ENCODE assay signal across 14 mouse cellular contexts in genomic region chr2:26550205-26550604, GRCm38 (mm10). TPM values are rescaled to one million over a fixed set of nuclear protein-coding genes. Genes with fewer than 3 reads are reported as not detected.
A peak's percentile ranks its signal among the peaks of the same experiment; 100 is the strongest.
DNase-seq lines count a peak whose midpoint lies in the region; ATAC-seq and TF ChIP-seq lines count a peak whose summit lies in the region.
"Had no signal": no experiment of that assay in that cellular context is flagged by ENCODE, and none has a peak within 500 bp of the region (broad histone marks: within the 10 kb centered on the region; RNA-seq: fewer than 3 reads in every experiment).

No protein-coding gene starts in this region.

- DNase-seq in adrenal gland, adult (ENCODE audit: inconsistent age in 2 of 2, low spot score in 1 of 2): peak; percentile 34 to 79
- DNase-seq in adrenal gland, postnatal 4 days (ENCODE audit: low spot score in 2 of 2): no peak
- no peak for DNase-seq in liver, adult 2 months (ENCODE audit: extremely low read depth, low read depth, low spot score)
- DNase-seq in liver, embryonic 11.5 days (ENCODE audit: low spot score): no peak
- DNase-seq in T-cell, adult 2 months (ENCODE audit: low spot score): peak; percentile 11
- peak; percentile 39 for DNase-seq in naive thymus-derived CD4-positive, alpha-beta T cell, adult 2 months (ENCODE audit: low read depth)
- DNase-seq in urinary bladder, adult 18-20 months (ENCODE audit: low spot score in 2 of 2): no peak
- DNase-seq in cerebellum, postnatal 4 days (ENCODE audit: low spot score in 2 of 2): no peak
- DNase-seq: cerebellum, postnatal 14 days had no signal

- H3K36me3 ChIP-seq in liver, adult 2 months (ENCODE audit: control insufficient read depth, insufficient read depth, low read length): no peaks in the 10 kb centered on the region
- no peaks in the 10 kb centered on the region for H3K36me3 ChIP-seq in liver, embryonic 11.5 days (ENCODE audit: control insufficient read depth, insufficient read depth, low read length)
- H3K36me3 ChIP-seq: G1E; hindbrain, embryonic 15.5 days; midbrain, embryonic 13.5 days had no signal

- WGBS in liver, adult 2 months: 81% methylated on average over 3 of the region's 3 CpGs
- 53% methylated on average over 3 of the region's 3 CpGs for WGBS in liver, embryonic 11.5 days

- no peak for ATAC-seq in liver, embryonic 11.5 days (replicated peaks; ENCODE audit: low FRiP score)
- ATAC-seq: midbrain, embryonic 13.5 days had no signal

- H3K27me3 ChIP-seq in liver, adult 2 months (ENCODE audit: control insufficient read depth, insufficient read depth, low read length): no peaks in the 10 kb centered on the region
- no peaks in the 10 kb centered on the region for H3K27me3 ChIP-seq in liver, embryonic 11.5 days (replicated peaks; ENCODE audit: control insufficient read depth, insufficient read depth, low read length)
- H3K27me3 ChIP-seq: hindbrain, embryonic 15.5 days; midbrain, embryonic 13.5 days had no signal

- peak overlapping the region; percentile 12; the same call in 1 of the 2 replicates for H3K27ac ChIP-seq in liver, adult 2 months (replicated peaks; ENCODE audit: insufficient read depth, low read depth, low read length)
- no peak overlapping the region for H3K27ac ChIP-seq in liver, embryonic 11.5 days (ENCODE audit: low read depth, low read length)
- H3K27ac ChIP-seq: hindbrain, embryonic 15.5 days; midbrain, embryonic 13.5 days had no signal

- H3K9ac ChIP-seq in liver, adult 2 months (ENCODE audit: low read depth, low read length): no peak overlapping the region
- no peak overlapping the region for H3K9ac ChIP-seq in liver, embryonic 11.5 days (ENCODE audit: low read depth, low read length)
- H3K9ac ChIP-seq: hindbrain, embryonic 15.5 days; midbrain, embryonic 13.5 days had no signal

- TF ChIP-seq POLR2A in liver, adult 2 months (IDR thresholded peaks at IDR 0.05; ENCODE audit: extremely low read depth, insufficient read depth, low read length): no peak

- H3K9me3 ChIP-seq in liver, embryonic 11.5 days (ENCODE audit: control insufficient read depth, low read length): no peaks in the 10 kb centered on the region
- H3K9me3 ChIP-seq: G1E; hindbrain, embryonic 15.5 days; midbrain, embryonic 13.5 days had no signal

- H3K4me2 ChIP-seq in liver, embryonic 11.5 days: no peak overlapping the region
- H3K4me2 ChIP-seq: hindbrain, embryonic 15.5 days; midbrain, embryonic 13.5 days had no signal

- H3K4me3 ChIP-seq in liver, adult 2 months (ENCODE audit: insufficient read depth, low read depth, low read length): no peak overlapping the region
- no peak overlapping the region for H3K4me3 ChIP-seq in liver, embryonic 11.5 days (ENCODE audit: low read depth, low read length)
- H3K4me3 ChIP-seq: hindbrain, embryonic 15.5 days; midbrain, embryonic 13.5 days had no signal

- peaks cover 26% of the 10 kb centered on the region for H3K4me1 ChIP-seq in liver, adult 2 months (ENCODE audit: control insufficient read depth, insufficient read depth, low read length)
- peaks cover 12% of the 10 kb centered on the region for H3K4me1 ChIP-seq in liver, embryonic 11.5 days (replicated peaks; ENCODE audit: control insufficient read depth, insufficient read depth, low read length)

- TF ChIP-seq CTCF in liver, adult 2 months (IDR thresholded peaks at IDR 0.05; ENCODE audit: low read depth, low read length): no peak

- H3K79me2 ChIP-seq in liver, adult 2 months (ENCODE audit: control insufficient read depth, insufficient read depth, low read length): no peaks in the 10 kb centered on the region

RNA-seq across cellular contexts. Expression of gene Egfl7, which starts 29.6 kb away (rescaled TPM):
- 100 to 1,000 TPM; 265 to 295 TPM for total RNA-seq in adrenal gland, postnatal 4 days (2021)
- 58.6 and 67.0 TPM in 2 replicates for total RNA-seq in liver, adult 2 months (2014; rRNA removed)
- polyA plus RNA-seq in liver, adult 2 months (2012; rRNA removed): 60.7 and 90.0 TPM in 2 replicates
- polyA plus RNA-seq in liver, embryonic 11.5 days (2014; fragmentation: Nextera tagmentation; extraction: Ambion mirVana): 161 and 181 TPM in 2 replicates

RNA-seq across cellular contexts. Expression of gene Notch1, which starts 33.7 kb away (rescaled TPM):
- total RNA-seq in adrenal gland, postnatal 4 days (2021): 10 to 100 TPM; 35.1 to 48.7 TPM
- total RNA-seq in liver, adult 2 months (2014; rRNA removed): 6.2 and 13.8 TPM in 2 replicates
- polyA plus RNA-seq in liver, adult 2 months (2012; rRNA removed): 9.1 and 9.7 TPM in 2 replicates
- polyA plus RNA-seq in liver, embryonic 11.5 days (2014; fragmentation: Nextera tagmentation; extraction: Ambion mirVana): 7.1 and 10.5 TPM in 2 replicates

RNA-seq across cellular contexts. Expression of gene Gm20532, which starts 36.2 kb away (rescaled TPM):
- total RNA-seq in adrenal gland, postnatal 4 days (2021): not detected
- total RNA-seq in liver, adult 2 months (2014; rRNA removed): not detected in 2 replicates
- polyA plus RNA-seq in liver, adult 2 months (2012; rRNA removed): not detected in 2 replicates
- polyA plus RNA-seq in liver, embryonic 11.5 days (2014; fragmentation: Nextera tagmentation; extraction: Ambion mirVana): not detected in 2 replicates
- total RNA-seq: G1E; gastrocnemius, adult 18-20 months; left cerebral cortex, postnatal 25 days had no signal
- polyA plus RNA-seq: G1E; hindbrain, embryonic 15.5 days; midbrain, embryonic 13.5 days had no signal

RNA-seq across cellular contexts. Expression of gene Agpat2, which starts 54.0 kb away (rescaled TPM):
- total RNA-seq in adrenal gland, postnatal 4 days (2021): 100 to 1,000 TPM; 121 to 156 TPM
- 116 and 153 TPM in 2 replicates for total RNA-seq in liver, adult 2 months (2014; rRNA removed)
- polyA plus RNA-seq in liver, adult 2 months (2012; rRNA removed): 421 and 511 TPM in 2 replicates
- polyA plus RNA-seq in liver, embryonic 11.5 days (2014; fragmentation: Nextera tagmentation; extraction: Ambion mirVana): 36.1 and 40.1 TPM in 2 replicates

Comparison
In these comparisons a context has a peak if more than half of its experiments do, and no peak if none do; other contexts are left out.
1. DNase-seq: peak in adrenal gland, adult (2 of 2), T-cell, adult 2 months (single experiment) and naive thymus-derived CD4-positive, alpha-beta T cell, adult 2 months (single experiment); none in adrenal gland, postnatal 4 days (0 of 2), liver, adult 2 months (single experiment), liver, embryonic 11.5 days (single experiment), urinary bladder, adult 18-20 months (0 of 2) and cerebellum, postnatal 4 days (0 of 2).